Mouse (Mus musculus): Measurements from ENCODE around the gene Zfp873. TPM values are rescaled to one million over a fixed set of nuclear protein-coding genes. Genes with fewer than 3 reads are reported as not detected.

Zfp873 gene
- polyA plus RNA-seq, 1 experiment from 2014 or later: 17.1 TPM

Other genes with a start within 250 kb of the Zfp873 start
- gene Gm4767, start 235.9 kb upstream of the Zfp873 start, polyA plus RNA-seq (2014; fragmentation: Nextera tagmentation; extraction: Ambion mirVana): 3.7 and 3.8 TPM in 2 replicates
- gene Gm32687, start 184.2 kb upstream of the Zfp873 start, polyA plus RNA-seq (2014; fragmentation: Nextera tagmentation; extraction: Ambion mirVana): 10.2 and 11.7 TPM in 2 replicates
- 5.6 and 5.8 TPM in 2 replicates for gene Zfp781, start 117.6 kb upstream of the Zfp873 start, polyA plus RNA-seq (2014; fragmentation: Nextera tagmentation; extraction: Ambion mirVana)
- 5.4 and 6.0 TPM in 2 replicates for gene BC024063, start 35.2 kb downstream of the Zfp873 start, polyA plus RNA-seq (2014; fragmentation: Nextera tagmentation; extraction: Ambion mirVana)
- gene AU041133, start 79.9 kb downstream of the Zfp873 start, polyA plus RNA-seq (2014; fragmentation: Nextera tagmentation; extraction: Ambion mirVana): 5.3 and 6.0 TPM in 2 replicates
- gene Zfp938, start 193.2 kb downstream of the Zfp873 start, polyA plus RNA-seq (2014; fragmentation: Nextera tagmentation; extraction: Ambion mirVana): 16.4 and 17.3 TPM in 2 replicates